Mouse (Mus musculus) heart, adult 2 months (tissue): Measurements from ENCODE around the gene Gm12248. TPM values are rescaled to one million over a fixed set of nuclear protein-coding genes. Genes with fewer than 3 reads are reported as not detected.
"Not testable (repeated sequence)": the region's sequence is repeated elsewhere in the genome, so short reads cannot be mapped to it uniquely, and the experiment has no call there.

Experiments used
- DNase-seq, 2 experiments: peaks; one replicate each; pipeline ENCODE4 v3.0.0; 2021
- H3K27ac ChIP-seq: fragments of 200-600 bp; 2 replicates; pipeline ENCODE4 v1.8.1; 2022
- H3K27me3 ChIP-seq: fragments of 200-500 bp; 2 replicates; pipeline ENCODE4 v1.6.1; 2012; ENCODE audit warnings: mild to moderate bottlenecking, low read length, inconsistent platforms, mixed read lengths; ENCODE audit not compliant: control insufficient read depth, insufficient read depth
- H3K36me3 ChIP-seq: fragments of 200-500 bp; 2 replicates; pipeline ENCODE4 v1.6.1; 2012; ENCODE audit warnings: low read length, inconsistent platforms; ENCODE audit not compliant: control insufficient read depth, insufficient read depth
- H3K4me1 ChIP-seq: fragments of 200-500 bp; 2 replicates; pipeline ENCODE4 v1.6.1; 2011; ENCODE audit warnings: low read length; ENCODE audit not compliant: control insufficient read depth, insufficient read depth
- H3K4me3 ChIP-seq: fragments of 200-600 bp; 2 replicates; pipeline ENCODE4 v1.8.1; 2022
- H3K79me2 ChIP-seq: fragments of 200-500 bp; replicated peaks from 2 replicates; pipeline ENCODE4 v1.6.1; 2012; ENCODE audit warnings: mild to moderate bottlenecking, inconsistent platforms, low read length, moderate library complexity, mixed read lengths; ENCODE audit not compliant: control insufficient read depth, insufficient read depth
- H3K9ac ChIP-seq: fragments of 200-500 bp; 2 replicates; pipeline ENCODE4 v1.6.1; 2012; ENCODE audit warnings: low read depth, mild to moderate bottlenecking, control low read depth, inconsistent platforms, low read length, mixed read lengths
- CTCF ChIP-seq: fragments of 200-600 bp; IDR thresholded peaks from 2 replicates; pipeline ENCODE4 v1.8.1; 2022; ENCODE audit warnings: antibody characterized with exemption, mild to moderate bottlenecking, moderate library complexity
- EP300 ChIP-seq: fragments of 200-500 bp; IDR thresholded peaks from 2 replicates; pipeline ENCODE4 v1.6.1; 2011; ENCODE audit warnings: low read depth, low read length, control low read depth; ENCODE audit not compliant: insufficient read depth
- POLR2A ChIP-seq: fragments of 200-500 bp; IDR thresholded peaks from 2 replicates; pipeline ENCODE4 v1.6.1; 2011; ENCODE audit warnings: mild to moderate bottlenecking, low read depth, low read length, control low read depth; ENCODE audit not compliant: insufficient read depth
- WGBS: fragments of 180-500 bp; shearing (Covaris S2); methylation state at CpG from one replicate; pipeline ENCODE4 v1.1.7; 2018; 5-methylcytosine and 5-hydroxymethylcytosine counted together
- intact Hi-C: fragments of 180-260 bp; cut with DNase I; formaldehyde crosslinking; loops from one replicate; pipeline ENCODE4 v1.15.1; 2025
- polyA plus RNA-seq: library from polyadenylated mRNA; depleted of rRNA; stranded (reverse); fragments of >200 nt; gene quantifications from 2 replicates; pipeline ENCODE4 v1.2.3, GENCODE M21; 2012
- total RNA-seq, 2 experiments: library from RNA; stranded (reverse); gene quantifications; 2 replicates each; pipeline ENCODE4 v1.2.3; 2021

Gm12248 gene
- total and polyA plus RNA-seq, 3 experiments, result not detected

- no peak for DNase-seq
- Histone ChIP-seq H3K27ac (no peak overlapping the region), H3K36me3 (no peaks in the 10 kb centered on the region), H3K4me1 (no peaks in the 10 kb centered on the region), H3K27me3 (no peaks in the 10 kb centered on the region), H3K9ac (no peak overlapping the region), H3K79me2 (no peaks in the 10 kb centered on the region), H3K4me3 (no peak overlapping the region)
- intact Hi-C loops, result no loop called here
- WGBS, result 54% methylated on average over 3 of the region's 3 CpGs
- TF ChIP-seq CTCF (no peak), POLR2A (no peak), EP300 (no peak)
Measured at GRCm38 (mm10) chr11:58072978-58073377, 20.0 kb downstream of the Gm12248 start.

- Histone ChIP-seq H3K36me3 (no peaks in the 10 kb centered on the region), H3K4me3 (no peak overlapping the region), H3K27ac (no peak overlapping the region), H3K27me3 (no peaks in the 10 kb centered on the region), H3K9ac (no peak overlapping the region), H3K4me1 (no peaks in the 10 kb centered on the region; the same call in 1 of the 2 replicates), H3K79me2 (no peaks in the 10 kb centered on the region)
- DNase-seq, result no peak
- intact Hi-C loops, result no loop called here
- WGBS, result 88% methylated on average over 4 of the region's 4 CpGs
- TF ChIP-seq POLR2A (no peak), CTCF (no peak), EP300 (no peak)
Measured at GRCm38 (mm10) chr11:58065025-58065424, 27.9 kb downstream of the Gm12248 start.

- intact Hi-C loops, result no loop called here
- 90% methylated on average over 4 of the region's 4 CpGs for WGBS
Measured at GRCm38 (mm10) chr11:58062586-58062985, 30.3 kb downstream of the Gm12248 start.

GRCm38 (mm10) chr11:58061218-58061617 lies 31.7 kb downstream of the Gm12248 start:
- H3K4me1 ChIP-seq, H3K27me3 ChIP-seq, H3K79me2 ChIP-seq, DNase-seq, H3K36me3 ChIP-seq, H3K27ac ChIP-seq, H3K9ac ChIP-seq, intact Hi-C loops, H3K4me3 ChIP-seq: not testable (repeated sequence)
- WGBS, result 90% methylated on average over 4 of the region's 4 CpGs

More at GRCm38 (mm10) chr11:58062586-58062985, 30.3 kb downstream of the Gm12248 start:
- DNase-seq, result no peak
- no peak overlapping the region for H3K9ac ChIP-seq
- TF ChIP-seq POLR2A (no peak), EP300 (no peak), CTCF (no peak)
- no peak overlapping the region for H3K4me3 ChIP-seq
- no peaks in the 10 kb centered on the region for H3K36me3 ChIP-seq
- H3K79me2 ChIP-seq, result no peaks in the 10 kb centered on the region
- H3K4me1 ChIP-seq, result no peaks in the 10 kb centered on the region; the same call in 1 of the 2 replicates
- no peak overlapping the region for H3K27ac ChIP-seq
- no peaks in the 10 kb centered on the region for H3K27me3 ChIP-seq

GRCm38 (mm10) chr11:58059752-58060151 lies 33.2 kb downstream of the Gm12248 start:
- H3K27me3 ChIP-seq, intact Hi-C loops, DNase-seq, H3K36me3 ChIP-seq, H3K79me2 ChIP-seq, H3K4me3 ChIP-seq, H3K27ac ChIP-seq, H3K4me1 ChIP-seq, H3K9ac ChIP-seq: not testable (repeated sequence)
- WGBS, result 87% methylated on average over 7 of the region's 7 CpGs

- 32% methylated on average over 6 of the region's 6 CpGs for WGBS
- Histone ChIP-seq H3K79me2 (no peaks in the 10 kb centered on the region), H3K9ac (no peak overlapping the region), H3K27me3 (no peaks in the 10 kb centered on the region), H3K4me3 (no peak overlapping the region), H3K36me3 (no peaks in the 10 kb centered on the region), H3K4me1 (no peaks in the 10 kb centered on the region), H3K27ac (no peak overlapping the region)
- DNase-seq, result peak; percentile 25 to 46
- intact Hi-C loops, result loop anchor here (1.0 to 2.0 kb wide), 2 partner anchors 41 to 106 kb away; no protein-coding TSS in a partner anchor
- peak; percentile 95 for TF ChIP-seq CTCF
- no peak for TF ChIP-seq EP300
- no peak for TF ChIP-seq POLR2A
Measured at GRCm38 (mm10) chr11:58057455-58057854, 35.5 kb downstream of the Gm12248 start.
